Mouse (Mus musculus): ENCODE results near the gene Pigw.
A peak's percentile ranks its signal among the peaks of the same experiment; 100 is the strongest.

The Pigw gene

DNA sequence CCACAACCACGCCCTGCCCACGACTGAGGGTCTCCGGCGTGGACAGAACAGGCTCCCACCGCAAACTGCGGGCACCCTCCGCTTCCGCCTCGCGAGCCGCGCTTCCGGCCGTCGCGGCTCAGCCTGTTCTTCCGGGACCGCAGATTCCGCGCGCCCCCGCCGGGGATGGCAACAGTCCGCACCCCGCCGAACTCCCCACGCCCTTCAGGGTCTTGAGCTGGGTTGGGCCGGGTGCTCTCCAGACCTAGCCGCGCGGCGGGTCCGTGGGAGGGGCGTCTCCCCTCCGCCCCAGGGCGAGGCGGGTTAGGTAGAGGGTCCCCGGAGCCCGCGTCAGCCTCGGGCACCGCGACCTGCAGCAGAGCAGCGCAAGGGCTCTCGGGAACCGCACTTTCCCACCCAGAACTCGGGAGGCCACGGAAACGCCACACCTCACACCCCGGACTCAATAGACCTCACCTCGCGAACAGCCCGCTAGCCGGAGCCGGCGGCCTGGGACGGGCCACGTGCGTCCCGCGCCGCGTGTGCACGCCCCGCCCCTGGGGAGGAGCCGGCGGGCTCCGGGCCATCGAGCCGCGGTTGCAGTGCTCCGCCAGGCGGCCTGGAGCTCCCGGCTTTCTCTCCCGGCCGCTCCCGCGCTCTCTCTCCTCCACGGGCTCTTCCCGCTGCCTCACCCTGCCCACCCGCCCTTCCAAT lies at the start of gene Pigw, which contains the start of gene Myo19:
Pigw (minus strand) TSS at position 514 of the 693 bp plus-strand sequence.
Myo19 (plus strand) TSS at position 377 of the 693 bp plus-strand sequence.
- peak; percentile 73 for DNase-seq

DNA sequence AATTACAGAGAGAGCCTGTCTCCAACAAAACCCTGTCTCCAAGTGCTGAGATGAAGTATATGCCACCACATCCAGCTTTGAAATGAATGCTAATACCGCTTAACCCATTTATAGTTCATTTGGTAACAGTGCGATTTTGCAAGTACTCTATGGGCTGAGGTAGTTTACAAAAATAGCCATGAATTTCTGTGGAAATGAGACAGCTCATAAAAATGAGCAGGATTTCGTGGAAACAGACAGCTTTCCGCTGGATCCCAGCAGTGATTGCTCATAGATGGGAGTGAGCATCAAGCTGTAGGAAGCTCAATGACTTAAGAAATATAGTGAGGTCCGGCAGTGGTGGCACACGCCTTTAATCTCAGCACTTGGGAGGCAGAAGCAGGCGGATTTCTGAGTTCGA lies 40.9 kb upstream of the Pigw start:
- no peak for DNase-seq

DNA sequence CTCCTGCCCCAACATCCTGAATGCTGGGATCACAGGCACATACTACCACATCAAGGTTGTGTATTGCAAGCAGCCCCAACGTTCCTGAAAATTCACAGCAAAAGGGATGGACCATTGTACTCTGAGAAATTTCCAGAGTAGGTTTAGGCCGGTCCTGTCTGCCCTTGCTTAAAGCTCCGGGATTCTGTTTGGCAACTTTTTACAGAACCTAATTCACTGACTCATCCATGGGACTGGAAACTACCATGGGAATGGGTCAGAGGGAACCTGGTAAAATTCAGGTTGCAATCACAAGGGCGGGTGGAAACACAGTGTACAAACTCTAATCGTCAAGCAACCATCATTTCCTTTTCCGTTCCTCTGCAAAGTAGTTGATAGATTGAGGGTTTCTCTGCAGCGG lies 39.9 kb upstream of the Pigw start:
- no peak for DNase-seq

DNA sequence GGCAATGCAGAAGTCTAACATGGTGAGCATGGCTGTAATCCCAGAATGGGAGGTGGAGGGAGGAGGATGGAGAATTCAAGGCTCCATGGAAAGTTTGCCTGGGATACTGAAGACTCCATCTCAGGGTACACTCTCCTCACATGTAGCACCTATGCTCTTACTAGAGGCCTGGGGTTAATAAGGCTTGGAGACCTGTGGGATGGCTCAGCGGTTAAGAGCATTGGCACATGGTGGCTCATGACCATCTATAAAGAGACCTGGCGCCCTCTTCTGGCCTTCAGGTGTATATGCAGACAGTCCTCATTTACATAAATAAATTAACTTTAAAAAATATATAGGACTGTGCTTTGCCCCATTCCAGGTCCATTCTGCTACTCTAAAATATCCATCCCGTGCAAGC lies 39.2 kb upstream of the Pigw start:
- DNase-seq, result peak; percentile 33

DNA sequence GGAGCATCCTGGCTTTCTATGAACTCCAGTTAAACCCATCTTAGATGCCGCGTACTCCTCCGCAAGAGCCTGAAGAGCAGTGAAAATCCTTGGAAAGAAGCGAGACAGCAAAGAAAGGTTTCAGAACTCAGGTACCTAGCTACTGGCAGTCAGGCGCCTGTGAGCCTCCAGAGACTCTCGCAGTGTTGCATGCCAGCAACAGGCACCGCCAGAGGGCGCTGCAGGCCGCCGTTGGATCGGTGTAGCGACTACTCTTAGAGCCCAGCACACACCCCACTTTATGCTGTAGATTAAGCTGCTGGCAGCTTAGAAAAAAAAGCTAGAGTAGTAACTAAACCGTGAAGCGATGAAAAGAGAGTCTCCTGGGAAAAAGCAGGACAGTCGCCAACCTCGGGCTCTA lies 38.3 kb upstream of the Pigw start:
- peak; percentile 95 for DNase-seq

DNA sequence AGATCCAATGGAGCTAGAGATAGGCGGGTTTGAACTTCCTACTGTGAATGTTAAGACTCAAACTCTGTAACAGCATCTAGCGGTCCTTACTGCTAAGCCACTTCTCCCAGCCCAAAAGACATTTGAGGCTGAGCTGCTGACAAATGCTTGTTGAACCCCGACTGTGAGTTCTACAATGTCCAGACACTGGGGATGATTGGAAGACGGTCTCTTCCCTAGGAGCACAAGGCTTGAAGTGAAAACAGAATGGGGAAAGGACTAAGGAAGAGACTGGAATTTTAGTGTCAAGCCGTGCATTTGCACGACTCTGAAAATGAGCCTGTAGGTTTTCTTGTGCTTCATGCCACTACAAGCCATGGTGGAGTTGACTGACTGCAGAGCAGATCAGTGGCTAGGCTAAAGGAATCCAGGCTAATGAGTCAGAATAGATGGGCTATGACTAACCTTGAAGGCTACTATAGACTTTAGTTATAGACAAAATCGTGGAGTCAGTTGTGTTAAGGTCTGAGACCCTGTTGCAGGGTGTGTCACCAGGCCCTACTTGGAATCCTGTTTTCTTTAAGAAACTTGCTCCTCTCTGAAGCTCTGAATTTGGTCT lies 36.7 kb upstream of the Pigw start:
- DNase-seq, result no peak

DNA sequence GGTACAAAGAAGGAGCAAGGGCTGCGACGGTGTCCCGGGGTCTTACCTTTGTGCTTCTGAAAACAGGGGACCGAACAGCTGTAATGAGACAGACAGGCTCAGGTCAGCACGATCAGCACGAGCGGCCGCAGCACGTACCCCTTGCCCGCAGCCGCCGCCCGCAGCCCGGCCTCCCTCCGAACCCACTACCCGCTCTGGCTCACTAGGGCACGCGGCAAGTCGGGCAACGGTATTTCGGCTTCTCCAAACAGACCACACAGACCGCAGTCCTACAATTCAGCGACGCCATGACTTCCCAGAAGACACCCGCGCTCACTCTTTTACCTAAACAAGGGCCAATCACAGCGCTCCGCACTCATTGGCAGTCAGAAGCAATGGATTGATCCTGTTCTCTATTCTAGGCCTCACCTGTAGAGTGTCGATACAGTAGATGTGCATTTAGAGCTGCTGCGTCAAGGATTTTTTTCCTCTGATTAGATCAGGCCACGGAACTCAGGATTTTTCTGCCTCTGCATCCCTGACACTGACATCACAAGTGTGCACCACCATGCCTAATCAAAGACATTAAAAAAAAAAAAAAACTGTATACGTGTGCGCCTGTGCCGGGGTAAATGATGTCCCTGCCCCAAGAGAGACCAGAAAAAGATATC lies 36.1 kb upstream of the Pigw start, which contains the start of gene Znhit3:
Znhit3 (minus strand) TSS at position 314 of the 650 bp plus-strand sequence.
- peak; percentile 86 for DNase-seq

DNA sequence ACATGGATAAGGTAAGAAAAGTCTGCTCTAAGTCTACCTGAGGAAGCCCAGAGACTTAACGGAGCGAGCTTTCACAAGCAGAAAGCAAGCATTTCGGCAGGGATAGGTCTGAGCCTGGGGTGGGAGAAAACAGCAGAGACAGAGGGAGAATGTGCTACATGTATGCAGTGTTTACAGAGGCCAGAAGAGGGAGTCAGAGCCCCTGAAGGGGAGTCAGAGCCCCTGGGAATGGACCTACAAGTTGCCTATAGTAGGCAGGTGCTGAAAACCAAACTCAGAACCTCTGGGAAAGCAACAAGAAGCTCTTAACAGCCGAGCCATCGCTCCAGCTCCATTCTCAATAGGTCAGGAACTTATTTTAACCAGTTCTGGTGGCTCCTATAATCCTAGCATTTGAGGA lies 34.6 kb upstream of the Pigw start:
- DNase-seq, result no peak

DNA sequence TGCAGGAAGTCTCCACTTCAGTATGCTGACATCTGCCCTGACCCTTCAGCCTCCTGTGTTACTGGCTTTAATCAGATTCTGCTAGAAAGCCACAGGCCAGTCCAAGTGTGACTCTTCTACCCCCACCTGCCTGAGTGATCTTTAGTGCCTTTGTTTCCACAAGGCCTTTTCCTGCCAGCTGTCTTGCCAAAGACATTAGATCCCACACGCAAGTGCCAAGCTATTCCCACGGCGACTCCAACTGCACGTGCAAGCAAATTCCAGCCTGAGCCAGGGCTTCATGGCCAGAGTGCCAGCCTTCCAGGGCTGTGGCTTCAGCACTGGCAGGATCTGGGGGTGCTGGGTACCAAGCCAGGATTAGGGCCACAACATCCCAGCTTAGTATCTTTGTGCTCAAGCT lies 30.3 kb upstream of the Pigw start:
- no peak for DNase-seq

DNA sequence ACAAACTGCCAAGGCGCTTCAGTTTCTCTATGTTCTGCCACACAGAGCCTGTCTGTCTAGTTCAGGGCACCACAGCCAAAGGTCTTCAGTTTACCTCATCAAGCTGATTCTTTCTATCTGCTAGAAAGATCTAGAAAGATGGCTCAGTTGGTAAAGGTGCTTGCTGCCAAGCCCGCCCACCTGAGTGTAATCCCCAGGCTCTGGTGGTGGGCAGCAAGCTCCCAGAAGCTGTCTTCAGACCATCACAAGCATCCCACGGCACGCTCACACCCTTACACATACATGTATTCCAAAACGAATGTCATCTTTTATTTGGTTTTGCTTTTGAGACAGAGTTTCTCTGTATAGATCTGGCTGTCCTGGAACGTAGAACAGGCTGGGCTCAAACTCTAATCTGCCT lies 28.4 kb upstream of the Pigw start:
- DNase-seq, result no peak

DNA sequence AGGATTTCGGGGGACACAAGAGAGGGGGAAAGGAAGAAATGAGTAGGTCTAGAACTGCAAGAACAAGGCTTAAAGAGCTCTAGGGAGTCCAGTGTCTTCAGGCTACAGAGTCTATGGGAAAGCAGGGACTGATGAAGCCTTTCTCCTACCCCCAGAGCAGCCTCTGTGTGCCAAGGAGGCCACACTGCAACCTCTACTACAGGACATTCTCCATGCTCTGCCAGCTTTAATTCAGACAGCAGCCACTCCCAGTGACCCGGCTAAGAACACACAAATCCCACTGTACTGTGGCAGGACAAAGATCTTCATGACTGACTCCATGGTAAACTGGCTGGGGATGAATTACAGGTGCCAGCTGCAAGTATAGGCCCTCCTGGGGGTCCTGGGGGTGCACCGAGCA lies 27.0 kb upstream of the Pigw start:
- no peak for DNase-seq

DNA sequence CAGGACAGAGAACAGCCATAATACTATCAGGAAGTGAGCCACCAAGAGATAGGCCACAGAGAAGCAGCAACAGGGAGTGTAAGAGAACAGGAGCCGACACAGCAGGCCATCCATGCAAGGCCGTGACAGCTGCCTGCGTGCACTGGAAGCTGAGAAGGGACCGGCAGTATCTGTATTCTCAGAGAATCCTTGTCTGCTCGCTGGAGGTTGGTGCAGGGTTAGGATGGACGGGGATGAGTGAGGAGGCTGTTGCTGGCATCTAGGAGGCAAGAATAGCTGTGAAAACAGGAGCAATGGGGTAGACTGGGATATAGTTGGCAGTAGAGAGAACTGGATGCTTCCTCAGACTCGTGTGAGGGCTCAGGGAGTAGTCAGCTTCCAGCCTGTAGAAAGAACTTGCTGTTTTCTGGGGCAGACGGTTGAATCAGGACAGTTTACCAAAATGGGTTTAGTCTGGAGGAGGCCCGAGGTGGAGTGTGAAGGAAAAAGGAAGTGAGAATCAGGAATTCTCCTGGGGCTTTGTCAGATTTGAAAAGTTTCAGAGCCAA lies 24.6 kb upstream of the Pigw start:
- no peak for DNase-seq

DNA sequence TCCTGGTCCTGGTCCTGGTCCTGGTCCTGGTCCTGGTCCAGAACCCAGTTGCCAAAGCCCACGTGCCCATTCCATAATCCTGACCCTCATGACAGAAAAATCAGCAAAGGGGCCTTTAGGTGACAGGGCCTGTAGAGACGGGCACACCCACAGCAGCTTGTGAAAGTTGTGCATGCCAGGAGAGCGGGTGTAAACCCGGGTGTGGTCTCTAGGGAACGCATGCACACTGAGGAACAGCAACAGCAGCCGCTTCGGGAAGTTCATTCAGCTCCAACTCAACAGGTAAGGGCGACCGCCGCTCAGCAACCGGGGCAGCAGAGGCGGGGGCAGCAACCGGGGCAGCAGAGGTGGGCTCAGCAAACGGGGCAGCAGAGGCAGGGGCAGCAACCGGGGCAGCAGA lies 13.0 kb upstream of the Pigw start:
- DNase-seq, result no peak

DNA sequence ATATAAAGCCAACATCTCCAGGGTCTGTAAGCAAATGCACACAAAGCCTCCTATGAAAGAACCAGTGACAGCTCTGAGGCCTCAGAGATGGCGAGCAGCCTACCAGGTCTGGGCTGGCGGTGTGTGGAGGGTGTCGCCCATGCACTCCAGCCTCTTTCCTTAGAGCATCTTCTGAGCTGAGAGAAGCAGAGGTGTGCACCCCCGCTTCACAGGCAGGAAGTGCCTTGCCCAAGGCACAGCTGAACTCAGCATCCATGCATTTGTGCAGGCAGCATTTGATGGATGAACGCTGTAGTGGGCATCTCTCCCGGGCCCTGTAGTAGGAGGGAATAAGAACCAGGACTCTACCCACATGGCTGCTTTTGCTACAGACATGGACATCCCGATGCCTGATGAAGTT lies 11.6 kb upstream of the Pigw start:
- no peak for DNase-seq

DNA sequence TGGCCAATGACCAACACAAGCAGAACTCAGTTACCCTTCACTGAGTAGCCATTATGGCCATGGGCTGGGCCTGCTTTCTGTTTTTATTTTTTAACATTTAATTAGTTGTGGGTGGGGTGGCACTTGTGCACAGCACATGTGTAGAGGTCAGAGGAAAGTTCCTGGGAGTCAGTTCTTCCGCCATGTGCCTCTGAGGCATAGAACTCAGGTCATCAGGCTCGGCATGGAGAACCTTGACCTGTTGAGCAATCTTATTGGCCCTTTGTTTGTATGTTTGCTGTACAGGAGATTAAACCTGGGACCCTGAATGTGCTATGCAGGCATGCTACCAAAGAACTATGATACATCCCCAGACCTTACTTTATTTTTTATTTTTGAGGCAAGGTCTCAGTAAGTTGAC lies 9.4 kb upstream of the Pigw start:
- no peak for DNase-seq

DNA sequence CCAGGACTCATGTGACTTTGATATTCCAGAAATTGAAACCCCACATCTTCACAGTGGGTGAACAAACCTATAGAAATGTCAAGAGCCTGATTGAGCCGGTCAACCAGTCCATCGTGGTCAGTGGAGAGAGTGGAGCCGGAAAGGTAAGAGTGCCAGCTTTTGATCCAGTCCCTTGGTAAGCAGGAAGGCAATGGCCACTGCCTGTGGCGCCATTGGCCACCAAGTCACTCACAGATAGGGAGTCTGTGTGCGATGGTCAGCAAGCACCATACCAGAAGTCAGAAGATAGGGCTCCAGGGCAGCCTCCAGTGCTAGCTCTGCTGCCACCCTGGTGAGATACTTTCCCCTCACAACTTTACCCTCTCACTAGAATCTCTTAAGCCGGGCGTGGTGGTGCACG lies 7.9 kb upstream of the Pigw start:
- DNase-seq, result no peak

DNA sequence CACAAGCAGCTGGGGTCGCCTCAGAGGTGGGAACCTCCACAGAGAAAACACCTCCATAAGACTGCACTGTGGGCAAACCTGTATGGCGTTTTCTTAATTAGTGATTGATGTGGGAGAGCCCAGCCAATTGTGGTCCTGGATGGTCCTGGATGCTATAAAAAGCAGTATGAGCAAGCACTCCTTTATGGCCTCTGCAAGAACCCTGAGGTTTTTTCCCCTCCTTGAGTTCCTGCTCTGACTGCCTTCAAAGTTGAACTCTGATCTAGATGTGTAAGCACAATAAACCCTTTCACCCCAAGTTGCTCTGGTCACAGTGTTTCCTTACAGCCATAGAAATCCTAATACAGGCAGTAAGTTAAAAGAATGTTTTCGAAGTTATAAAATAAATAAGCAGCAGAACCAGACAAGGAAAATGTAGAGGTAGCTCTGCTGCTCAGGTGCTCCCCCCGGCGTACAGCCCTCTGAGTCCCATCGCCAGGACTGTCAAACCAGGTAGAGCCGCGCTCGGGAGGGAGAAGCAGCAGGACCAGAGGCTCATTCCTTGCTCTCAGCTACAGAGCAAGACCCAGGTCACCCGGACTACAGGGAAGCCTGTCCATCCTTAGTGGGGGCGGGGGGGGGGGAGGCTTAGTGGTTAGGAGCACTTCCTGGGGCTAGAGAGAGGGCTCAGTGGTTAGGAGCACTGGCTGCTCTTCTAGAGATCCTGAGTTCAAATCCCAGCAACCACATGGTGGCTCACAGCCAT lies 6.9 kb upstream of the Pigw start:
- no peak for DNase-seq

DNA sequence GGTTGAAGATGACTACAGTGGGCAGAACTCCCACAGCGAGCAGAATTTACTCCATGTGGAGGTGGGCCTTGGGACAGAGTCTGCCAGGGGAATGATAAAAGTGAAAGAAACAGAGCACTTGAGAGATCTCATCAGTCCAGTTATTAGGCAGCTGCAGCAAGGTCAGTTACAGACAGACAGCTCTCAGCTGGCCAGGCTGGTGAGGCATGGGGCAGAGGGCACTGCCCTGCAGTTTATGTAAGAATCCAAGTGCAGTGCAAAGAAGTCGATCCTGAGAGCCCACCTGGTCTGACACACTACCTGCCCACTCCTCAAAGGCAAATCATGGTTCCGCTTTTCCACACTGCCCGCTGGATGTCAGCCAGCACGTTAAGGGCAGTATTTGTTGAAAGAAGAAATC lies 6.2 kb upstream of the Pigw start:
- DNase-seq, result no peak

DNA sequence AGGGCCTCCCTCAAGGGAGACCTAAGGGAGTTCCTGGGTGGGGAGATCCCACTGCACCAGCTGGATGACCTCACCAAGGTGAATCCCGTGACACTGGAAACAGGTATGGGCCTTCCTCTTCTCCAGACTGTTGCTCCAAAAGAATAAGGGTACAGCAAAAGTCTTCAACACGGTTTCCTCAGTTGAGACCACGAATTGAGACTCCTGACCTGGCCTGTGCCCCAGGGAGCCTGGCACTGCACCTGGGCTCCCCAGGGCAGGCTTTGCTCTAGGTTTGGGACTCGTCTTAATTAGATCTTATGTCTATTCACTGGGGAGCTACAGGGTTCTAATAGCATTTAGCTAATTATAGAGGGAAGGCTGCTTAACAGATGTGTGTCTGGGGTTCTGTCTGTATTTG lies 5.2 kb upstream of the Pigw start:
- DNase-seq, result no peak

DNA sequence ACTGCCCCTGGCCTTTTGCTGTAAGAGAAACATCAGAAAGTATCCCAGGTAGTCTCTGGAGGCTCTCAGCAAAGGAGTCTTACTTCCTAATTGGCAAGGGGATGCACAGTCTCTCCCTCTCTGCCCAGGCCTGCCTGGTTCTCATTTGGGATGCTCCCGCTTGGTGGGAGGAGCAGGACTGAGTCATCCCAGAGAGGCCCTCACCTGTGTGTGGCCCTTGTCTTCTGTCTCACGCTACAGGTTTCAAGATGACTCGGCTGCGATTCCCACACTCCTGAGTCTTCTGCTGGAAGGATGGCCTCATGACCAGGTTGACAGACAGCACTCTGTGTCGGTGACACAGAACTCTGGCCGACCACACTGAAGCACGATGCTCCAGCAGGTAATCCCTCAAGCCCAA lies 2.3 kb upstream of the Pigw start:
- DNase-seq, result no peak

DNA sequence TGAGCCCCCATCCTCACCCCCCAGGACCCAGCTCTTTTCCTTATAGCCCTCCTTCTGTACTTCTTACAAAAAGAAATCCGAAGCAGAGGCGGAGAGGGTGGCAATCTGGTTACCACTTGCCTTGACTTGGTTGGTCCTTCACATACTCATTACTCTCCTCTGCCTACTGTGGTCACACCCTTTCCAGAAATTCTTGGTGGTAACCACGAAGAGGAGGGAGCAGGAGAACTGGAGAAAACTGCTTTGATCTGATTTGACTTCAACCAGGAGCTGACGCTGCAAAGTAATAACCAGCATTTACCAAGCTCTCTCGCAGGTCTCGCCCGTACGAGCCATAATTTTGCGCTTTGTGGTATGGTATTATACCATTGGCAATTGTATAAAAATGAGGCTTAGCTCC lies 886 bp upstream of the Pigw start:
- no peak for DNase-seq

DNA sequence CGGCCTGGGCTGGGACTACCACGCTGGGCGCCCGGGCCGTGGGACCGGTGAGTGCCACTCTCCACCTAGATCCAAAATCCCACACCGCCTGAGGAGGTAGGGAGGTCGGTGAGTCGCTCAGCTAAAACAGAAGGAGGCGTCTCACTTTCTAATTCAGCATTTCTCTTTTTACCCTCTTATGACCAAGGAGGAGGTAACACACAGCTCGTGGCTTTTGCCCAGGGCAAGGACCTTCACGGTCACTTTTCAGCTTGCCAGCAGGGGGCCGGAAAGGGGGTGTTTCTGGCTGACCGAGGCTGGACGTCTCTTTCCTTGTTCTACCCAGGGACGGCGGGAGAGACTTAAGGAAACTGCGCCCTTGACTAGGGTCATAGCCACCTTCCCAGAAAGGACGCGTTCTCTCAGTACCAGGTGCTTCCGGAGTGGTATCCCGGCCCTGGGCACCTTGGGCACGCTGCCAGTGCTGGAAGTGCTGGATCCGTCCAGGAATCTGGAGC lies 428 bp upstream of the Pigw start:
- DNase-seq, result peak; percentile 47

Data from cerebellum, adult 8-10 months (tissue).